Mouse (Mus musculus): Measurements from ENCODE around the gene Nkx6-2. TPM values are rescaled to one million over a fixed set of nuclear protein-coding genes. Genes with fewer than 3 reads are reported as not detected.

Gene Nkx6-2
- polyA plus RNA-seq, 1 experiment from 2014 or later = 15.1 TPM

DNA sequence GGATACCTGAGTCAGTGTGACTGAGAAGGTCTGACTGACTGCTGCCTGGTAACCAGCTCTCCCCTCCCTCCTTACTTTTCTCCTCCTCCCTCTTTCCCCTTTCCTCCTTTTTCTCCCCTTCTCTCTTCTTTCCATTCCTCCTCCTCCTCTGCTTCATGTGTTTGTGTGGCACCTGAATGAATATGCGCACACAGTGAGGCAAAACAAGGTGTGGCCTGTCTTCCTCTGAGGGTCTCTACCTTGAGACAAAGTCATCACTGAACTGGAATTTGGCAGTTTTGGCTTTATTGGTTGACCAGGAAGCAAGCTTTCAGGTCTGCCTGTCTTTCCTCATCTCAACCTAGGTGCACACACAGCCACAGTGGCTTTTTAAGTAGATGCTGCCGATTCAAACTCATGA, 45.8 kb downstream of the Nkx6-2 start:
- WGBS = 97% methylated on average over 2 of the region's 2 CpGs
- no peaks in the 10 kb centered on the region for H3K4me1 ChIP-seq (replicated peaks; ENCODE audit: control insufficient read depth, insufficient read depth, low read length)
- DNase-seq (ENCODE audit: low spot score) (no peak), ATAC-seq (ENCODE audit: low FRiP score) (no peak)
- no peak overlapping the region for H3K4me2 ChIP-seq (replicated peaks)
- no peaks in the 10 kb centered on the region for H3K9me3 ChIP-seq (ENCODE audit: control insufficient read depth, low read length)
- no peak overlapping the region for H3K27ac ChIP-seq
- no peaks in the 10 kb centered on the region for H3K36me3 ChIP-seq (replicated peaks; ENCODE audit: control insufficient read depth, insufficient read depth)
- H3K9ac ChIP-seq = no peak overlapping the region
- no peak overlapping the region for H3K4me3 ChIP-seq (replicated peaks; ENCODE audit: low read length)
- H3K27me3 ChIP-seq (ENCODE audit: control insufficient read depth, insufficient read depth, low read length) = peaks cover 98% of the 10 kb centered on the region

DNA sequence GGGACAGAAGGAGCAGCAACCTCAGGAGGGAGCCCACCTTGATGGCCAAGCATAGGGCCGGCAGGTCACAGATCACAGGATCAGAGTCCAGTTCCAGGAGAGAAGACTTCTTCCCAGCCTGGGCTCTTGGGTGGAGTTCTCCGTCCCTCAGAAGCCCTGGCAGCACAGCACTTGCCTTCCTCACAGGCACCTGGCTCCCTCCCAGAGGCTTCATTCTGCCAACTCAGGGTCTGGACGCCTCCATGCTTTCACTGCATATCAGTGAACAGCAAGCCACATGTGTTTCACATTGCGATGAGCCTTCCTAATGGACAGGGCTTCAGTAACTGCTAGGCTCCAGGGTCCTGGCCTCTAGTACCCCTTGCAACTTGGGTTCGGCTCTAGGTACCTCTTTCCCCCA, 46.3 kb downstream of the Nkx6-2 start:
- Histone ChIP-seq H3K27me3 (ENCODE audit: control insufficient read depth, insufficient read depth, low read length) (peaks cover 98% of the 10 kb centered on the region), H3K4me1 (replicated peaks; ENCODE audit: control insufficient read depth, insufficient read depth, low read length) (no peaks in the 10 kb centered on the region), H3K36me3 (replicated peaks; ENCODE audit: control insufficient read depth, insufficient read depth) (no peaks in the 10 kb centered on the region), H3K9ac (no peak overlapping the region), H3K9me3 (ENCODE audit: control insufficient read depth, low read length) (no peaks in the 10 kb centered on the region), H3K27ac (no peak overlapping the region), H3K4me3 (replicated peaks; ENCODE audit: low read length) (no peak overlapping the region), H3K4me2 (replicated peaks) (no peak overlapping the region)
- 89% methylated on average over 5 of the region's 5 CpGs for whole genome bisulfite sequencing
- DNase-seq (ENCODE audit: low spot score) (no peak), ATAC-seq (ENCODE audit: low FRiP score) (no peak)

DNA sequence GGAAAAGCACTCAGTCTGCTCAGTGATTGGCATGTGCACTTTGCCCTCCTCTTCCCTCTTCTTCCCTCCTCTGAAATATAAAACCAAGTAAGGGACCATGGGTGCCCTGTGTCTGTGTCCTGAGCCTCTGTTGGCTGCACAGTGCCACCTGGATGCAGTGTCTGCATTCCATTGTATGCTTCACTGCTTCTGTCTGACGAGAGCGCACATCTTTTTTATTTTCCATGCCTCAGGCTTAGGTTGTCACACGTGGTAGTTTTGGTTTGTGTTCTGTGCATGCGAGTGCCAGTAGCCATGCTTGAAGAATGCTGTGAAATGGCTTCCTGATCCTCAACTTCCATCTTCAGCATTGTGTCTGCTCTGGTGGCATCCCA, 51.2 kb downstream of the Nkx6-2 start:
- H3K27me3 ChIP-seq (ENCODE audit: control insufficient read depth, insufficient read depth, low read length) = peaks cover 94% of the 10 kb centered on the region

DNA sequence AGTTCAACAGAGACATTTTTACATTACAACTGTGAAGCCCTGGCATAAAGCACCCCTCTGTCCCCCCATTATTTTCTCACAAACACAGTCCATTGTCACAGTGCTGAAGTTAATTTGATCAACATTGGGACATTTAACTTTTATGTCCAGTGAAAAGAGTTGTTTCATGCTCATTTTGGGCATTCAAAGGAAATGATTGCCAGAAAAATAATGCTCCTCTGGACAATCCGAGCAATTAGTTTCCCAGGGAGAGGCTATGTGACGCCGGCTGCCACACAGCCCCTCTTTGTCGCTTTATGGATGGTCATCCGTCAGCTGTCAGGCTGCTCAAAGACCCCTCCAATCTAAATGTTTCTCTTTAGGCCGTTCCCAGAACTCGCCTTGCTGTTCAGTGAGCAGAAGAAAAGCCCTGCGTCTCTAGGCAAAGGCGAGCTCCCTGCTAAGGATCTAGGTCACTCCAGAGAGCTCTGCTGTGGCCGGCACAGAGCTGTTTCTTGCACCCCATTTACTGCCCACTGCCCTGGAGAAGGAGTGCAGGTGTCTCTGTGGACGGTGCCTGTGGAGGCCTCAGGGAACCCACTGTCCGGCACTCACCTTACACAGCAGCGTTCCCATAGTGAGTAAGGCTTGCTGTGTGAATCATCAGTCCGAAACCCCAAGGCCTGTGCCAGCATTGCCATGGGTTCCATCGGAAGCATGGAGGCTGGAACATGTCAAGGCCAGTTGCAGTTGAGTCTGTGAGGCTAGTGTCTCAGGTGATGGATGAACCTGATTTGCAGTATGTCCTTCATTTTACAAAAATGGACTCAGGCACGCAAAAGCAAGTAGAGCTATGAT, 51.8 kb downstream of the Nkx6-2 start:
- 27% methylated on average over 16 of the region's 16 CpGs for WGBS
- H3K4me1 ChIP-seq (replicated peaks; ENCODE audit: control insufficient read depth, insufficient read depth, low read length) = 0 out of 2 replicates have a peak, but pooled peaks cover 7% of the 10 kb centered on the region
- peaks cover 94% of the 10 kb centered on the region for H3K27me3 ChIP-seq (ENCODE audit: control insufficient read depth, insufficient read depth, low read length)
- ATAC-seq (ENCODE audit: low FRiP score) = peak; percentile 80
- no peak overlapping the region for H3K4me3 ChIP-seq (replicated peaks; ENCODE audit: low read length)
- no peaks in the 10 kb centered on the region for H3K9me3 ChIP-seq (ENCODE audit: control insufficient read depth, low read length)
- peak; percentile 48 for DNase-seq (ENCODE audit: low spot score)
- no peak overlapping the region for H3K27ac ChIP-seq
- H3K36me3 ChIP-seq (replicated peaks; ENCODE audit: control insufficient read depth, insufficient read depth) = peaks cover 10% of the 10 kb centered on the region; the same call in 1 of the 2 replicates
- H3K4me2 ChIP-seq (replicated peaks) = no peak overlapping the region
- H3K9ac ChIP-seq = no peak overlapping the region

More for the DNA sequence above, 51.2 kb downstream of the Nkx6-2 start:
- H3K9ac ChIP-seq = no peak overlapping the region
- H3K4me1 ChIP-seq (replicated peaks; ENCODE audit: control insufficient read depth, insufficient read depth, low read length) = 0 out of 2 replicates have a peak, but pooled peaks cover 7% of the 10 kb centered on the region
- WGBS = 51% methylated on average over 4 of the region's 4 CpGs
- no peak for ATAC-seq (ENCODE audit: low FRiP score)
- no peak for DNase-seq (ENCODE audit: low spot score)
- H3K4me3 ChIP-seq (replicated peaks; ENCODE audit: low read length) = no peak overlapping the region
- H3K27ac ChIP-seq = no peak overlapping the region
- H3K9me3 ChIP-seq (ENCODE audit: control insufficient read depth, low read length) = no peaks in the 10 kb centered on the region
- H3K4me2 ChIP-seq (replicated peaks) = no peak overlapping the region
- peaks cover 5% of the 10 kb centered on the region; the same call in 1 of the 2 replicates for H3K36me3 ChIP-seq (replicated peaks; ENCODE audit: control insufficient read depth, insufficient read depth)

Other genes with a start within 250 kb of the Nkx6-2 start
- 28.1 and 34.1 TPM in 2 replicates for gene Inpp5a, start 193.7 kb downstream of the Nkx6-2 start, polyA plus RNA-seq (2014; fragmentation: Nextera tagmentation; extraction: Ambion mirVana)
- gene Cfap46, start 101.0 kb upstream of the Nkx6-2 start, polyA plus RNA-seq (2014; fragmentation: Nextera tagmentation; extraction: Ambion mirVana) = 3.0 and 3.1 TPM in 2 replicates